Mouse (Mus musculus): Measurements from ENCODE around the gene 4930415O20Rik. TPM values are rescaled to one million over a fixed set of nuclear protein-coding genes. Genes with fewer than 3 reads are reported as not detected.
A peak's percentile ranks its signal among the peaks of the same experiment; 100 is the strongest.

Gene 4930415O20Rik
- polyA plus RNA-seq, 1 experiment from 2014 or later, result not detected

GRCm38 (mm10) chr15:98596609-98597008 lies 25.8 kb downstream of the 4930415O20Rik start:
- Histone ChIP-seq H3K9ac (no peak overlapping the region), H3K36me3 (peaks cover 93% of the 10 kb centered on the region), H3K4me2 (replicated peaks) (no peak overlapping the region), H3K27me3 (replicated peaks) (no peaks in the 10 kb centered on the region), H3K9me3 (no peaks in the 10 kb centered on the region), H3K4me3 (no peak overlapping the region), H3K27ac (no peak overlapping the region), H3K4me1 (no peaks in the 10 kb centered on the region)
- ATAC-seq (ENCODE audit: low FRiP score, low read depth), result no peak
- WGBS, result 94% methylated on average over 14 of the region's 14 CpGs

GRCm38 (mm10) chr15:98600036-98600709 lies 29.4 kb downstream of the 4930415O20Rik start:
- peaks cover 84% of the 10 kb centered on the region for H3K36me3 ChIP-seq
- no peak overlapping the region for H3K4me2 ChIP-seq (replicated peaks)
- no peak overlapping the region for H3K9ac ChIP-seq
- H3K4me1 ChIP-seq, result peaks cover 18% of the 10 kb centered on the region
- H3K4me3 ChIP-seq, result no peak overlapping the region
- no peak overlapping the region for H3K27ac ChIP-seq
- H3K9me3 ChIP-seq, result no peaks in the 10 kb centered on the region
- ATAC-seq (ENCODE audit: low FRiP score, low read depth), result no peak
- 85% methylated on average over 12 of the region's 12 CpGs for WGBS
- H3K27me3 ChIP-seq (replicated peaks), result no peaks in the 10 kb centered on the region

GRCm38 (mm10) chr15:98601832-98602190 lies 31.0 kb downstream of the 4930415O20Rik start:
- no peak for ATAC-seq (ENCODE audit: low FRiP score, low read depth)
- WGBS, result 84% methylated on average over 7 of the region's 7 CpGs
- Histone ChIP-seq H3K9ac (no peak overlapping the region), H3K27me3 (replicated peaks) (no peaks in the 10 kb centered on the region), H3K4me1 (peaks cover 20% of the 10 kb centered on the region), H3K36me3 (peaks cover 67% of the 10 kb centered on the region), H3K4me2 (replicated peaks) (no peak overlapping the region), H3K27ac (no peak overlapping the region), H3K9me3 (no peaks in the 10 kb centered on the region), H3K4me3 (no peak overlapping the region)

DNA sequence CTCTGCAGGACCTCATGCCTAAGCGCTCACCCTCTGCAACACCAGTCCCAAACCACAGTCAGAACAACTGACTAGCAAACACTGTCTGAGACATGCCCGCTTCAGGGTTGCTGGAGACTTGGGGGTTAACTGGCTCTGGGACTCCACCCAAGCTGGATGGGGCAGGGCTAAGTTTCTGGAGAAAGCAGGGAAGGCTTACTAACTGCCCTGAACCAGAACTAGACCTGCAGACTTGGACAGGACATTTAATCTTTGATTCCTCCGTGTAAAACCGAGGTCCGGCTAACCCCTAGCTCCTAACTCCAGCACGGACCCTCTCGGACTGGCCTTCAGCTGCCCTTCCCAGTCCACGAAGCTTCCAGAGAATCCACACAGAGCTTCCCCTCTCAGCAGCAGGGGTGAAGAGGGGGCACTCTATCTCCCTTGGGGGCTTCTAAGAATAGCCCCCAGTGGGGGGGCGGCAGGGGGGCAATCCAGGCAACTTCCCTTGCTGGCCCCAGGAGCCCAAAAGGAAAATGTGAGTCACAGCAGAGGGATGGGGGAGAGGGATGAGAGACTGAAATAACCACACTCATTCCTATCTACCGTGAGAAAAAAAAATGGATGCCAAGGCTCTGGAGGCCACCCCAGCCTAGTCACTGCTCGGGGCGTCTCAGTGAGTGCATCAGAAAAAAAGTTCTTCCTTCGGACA lies 31.5 kb downstream of the 4930415O20Rik start:
- 72% methylated on average over 13 of the region's 13 CpGs for WGBS
- ATAC-seq (ENCODE audit: low FRiP score, low read depth), result no peak
- no peak overlapping the region for H3K9ac ChIP-seq
- no peak overlapping the region for H3K27ac ChIP-seq
- 0 out of 2 replicates have a peak overlapping the region, but pooled peaks have one; percentile 8 for H3K4me2 ChIP-seq (replicated peaks)
- no peaks in the 10 kb centered on the region for H3K27me3 ChIP-seq (replicated peaks)
- H3K4me3 ChIP-seq, result no peak overlapping the region
- H3K36me3 ChIP-seq, result peaks cover 62% of the 10 kb centered on the region
- H3K4me1 ChIP-seq, result peaks cover 25% of the 10 kb centered on the region
- H3K9me3 ChIP-seq, result no peaks in the 10 kb centered on the region

DNA sequence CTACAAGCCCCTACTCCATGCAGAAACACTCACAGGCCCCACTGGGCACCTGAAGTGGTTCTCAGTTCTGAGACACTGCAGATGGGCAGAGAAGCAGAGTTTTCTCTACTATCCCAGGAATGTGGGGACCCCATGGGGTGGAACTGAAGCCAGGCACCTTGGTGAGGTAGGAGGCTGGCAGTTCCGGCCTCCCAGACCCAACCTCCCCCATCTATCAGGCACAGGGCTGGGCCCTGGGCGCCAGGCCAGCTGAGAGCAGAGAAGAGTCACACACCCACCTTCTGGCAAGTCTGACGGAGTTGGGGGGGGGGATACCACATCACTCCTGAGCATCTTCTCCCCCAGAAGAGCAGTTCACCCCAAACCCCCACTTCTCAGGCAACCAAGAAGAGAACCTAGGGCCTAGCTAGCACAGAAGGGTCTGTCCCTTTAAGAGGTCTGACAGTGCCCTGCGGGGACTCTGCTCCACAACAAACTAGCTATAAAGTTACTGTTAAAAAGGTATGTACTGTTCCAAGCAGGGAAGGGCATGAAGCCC lies 32.2 kb downstream of the 4930415O20Rik start:
- Histone ChIP-seq H3K4me3 (no peak overlapping the region), H3K27me3 (replicated peaks) (no peaks in the 10 kb centered on the region), H3K27ac (no peak overlapping the region), H3K4me2 (replicated peaks) (no peak overlapping the region), H3K9me3 (no peaks in the 10 kb centered on the region), H3K9ac (no peak overlapping the region), H3K4me1 (peaks cover 31% of the 10 kb centered on the region), H3K36me3 (peaks cover 55% of the 10 kb centered on the region)
- no peak for ATAC-seq (ENCODE audit: low FRiP score, low read depth)
- 72% methylated on average over 4 of the region's 4 CpGs for WGBS

GRCm38 (mm10) chr15:98604041-98604575 lies 33.3 kb downstream of the 4930415O20Rik start:
- Histone ChIP-seq H3K27me3 (replicated peaks) (no peaks in the 10 kb centered on the region), H3K4me1 (peaks cover 39% of the 10 kb centered on the region), H3K36me3 (peaks cover 44% of the 10 kb centered on the region), H3K27ac (no peak overlapping the region), H3K4me3 (no peak overlapping the region), H3K4me2 (replicated peaks) (no peak overlapping the region), H3K9me3 (no peaks in the 10 kb centered on the region), H3K9ac (no peak overlapping the region)
- ATAC-seq (ENCODE audit: low FRiP score, low read depth), result no peak
- WGBS, result 95% methylated on average over 24 of the region's 24 CpGs

- WGBS, result 89% methylated on average over 12 of the region's 12 CpGs
- Histone ChIP-seq H3K4me1 (peaks cover 45% of the 10 kb centered on the region), H3K36me3 (peaks cover 29% of the 10 kb centered on the region), H3K9ac (no peak overlapping the region), H3K27ac (no peak overlapping the region), H3K4me3 (no peak overlapping the region), H3K27me3 (replicated peaks) (no peaks in the 10 kb centered on the region), H3K4me2 (replicated peaks) (no peak overlapping the region), H3K9me3 (no peaks in the 10 kb centered on the region)
- ATAC-seq (ENCODE audit: low FRiP score, low read depth), result no peak
Measured at GRCm38 (mm10) chr15:98606051-98606536, 35.3 kb downstream of the 4930415O20Rik start.

- Histone ChIP-seq H3K4me2 (replicated peaks) (peak overlapping the region; percentile 77), H3K9ac (0 out of 2 replicates have a peak overlapping the region, but pooled peaks have one; percentile 21), H3K27ac (no peak overlapping the region), H3K27me3 (replicated peaks) (no peaks in the 10 kb centered on the region), H3K36me3 (peaks cover 25% of the 10 kb centered on the region), H3K4me1 (peaks cover 45% of the 10 kb centered on the region), H3K9me3 (no peaks in the 10 kb centered on the region), H3K4me3 (no peak overlapping the region)
- WGBS, result 78% methylated on average over 9 of the region's 9 CpGs
- ATAC-seq (ENCODE audit: low FRiP score, low read depth), result no peak
Measured at GRCm38 (mm10) chr15:98606739-98607138, 35.9 kb downstream of the 4930415O20Rik start.

GRCm38 (mm10) chr15:98607557-98607956 lies 36.8 kb downstream of the 4930415O20Rik start:
- WGBS, result 40% methylated on average over 4 of the region's 4 CpGs
- ATAC-seq (ENCODE audit: low FRiP score, low read depth), result no peak
- H3K9ac ChIP-seq, result peak overlapping the region; percentile 86; the same call in 1 of the 2 replicates

DNA sequence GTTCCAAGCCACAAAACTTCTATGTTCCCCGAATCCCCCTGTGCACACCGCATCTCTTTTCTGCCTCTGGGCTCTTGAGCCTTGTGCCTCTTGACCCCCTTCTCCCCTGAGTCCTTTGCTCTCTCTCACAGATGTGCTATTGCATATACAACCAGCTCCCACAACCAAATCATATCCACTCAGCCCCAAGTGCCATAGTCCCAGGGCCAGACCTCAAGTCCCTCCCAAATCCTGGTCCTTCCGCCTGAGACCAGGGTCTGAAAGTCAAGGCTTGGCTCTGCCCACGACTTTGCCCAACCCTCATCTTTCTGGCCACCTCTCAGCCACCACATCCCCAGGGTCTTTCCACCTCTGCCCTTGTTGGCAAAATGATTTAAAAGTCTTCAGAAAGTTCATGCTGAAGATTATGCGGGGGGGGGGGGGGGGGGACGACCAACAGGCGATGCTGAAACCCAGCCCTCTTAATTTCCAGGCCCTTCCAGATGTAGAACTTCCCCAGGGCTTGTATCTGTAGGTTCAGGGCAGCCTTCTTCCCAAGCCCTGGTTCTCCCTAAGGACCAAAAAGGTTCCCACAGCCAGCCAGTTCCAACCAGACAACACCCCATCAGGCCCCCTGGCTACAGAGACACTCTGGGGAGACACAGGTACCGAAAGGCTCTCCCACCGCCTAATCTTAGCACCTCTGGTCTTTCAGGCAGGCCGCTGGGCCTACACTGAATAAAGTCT lies 37.4 kb downstream of the 4930415O20Rik start:
- Histone ChIP-seq H3K27ac (no peak overlapping the region), H3K36me3 (peaks cover 14% of the 10 kb centered on the region), H3K27me3 (replicated peaks) (no peaks in the 10 kb centered on the region), H3K9me3 (no peaks in the 10 kb centered on the region), H3K4me1 (peaks cover 35% of the 10 kb centered on the region), H3K4me3 (peak overlapping the region; percentile 80), H3K4me2 (replicated peaks) (peak overlapping the region; percentile 77), H3K9ac (peak overlapping the region; percentile 86)
- ATAC-seq (ENCODE audit: low FRiP score, low read depth), result peak; percentile 34; the same call in 1 of the 2 replicates
- WGBS, result 15% methylated on average over 10 of the region's 10 CpGs

More at GRCm38 (mm10) chr15:98607557-98607956, 36.8 kb downstream of the 4930415O20Rik start:
- no peaks in the 10 kb centered on the region for H3K27me3 ChIP-seq (replicated peaks)
- peak overlapping the region; percentile 80; the same call in 1 of the 2 replicates for H3K4me3 ChIP-seq
- peaks cover 41% of the 10 kb centered on the region for H3K4me1 ChIP-seq
- H3K9me3 ChIP-seq, result no peaks in the 10 kb centered on the region
- H3K4me2 ChIP-seq (replicated peaks), result peak overlapping the region; percentile 77
- H3K36me3 ChIP-seq, result peaks cover 20% of the 10 kb centered on the region
- no peak overlapping the region for H3K27ac ChIP-seq

DNA sequence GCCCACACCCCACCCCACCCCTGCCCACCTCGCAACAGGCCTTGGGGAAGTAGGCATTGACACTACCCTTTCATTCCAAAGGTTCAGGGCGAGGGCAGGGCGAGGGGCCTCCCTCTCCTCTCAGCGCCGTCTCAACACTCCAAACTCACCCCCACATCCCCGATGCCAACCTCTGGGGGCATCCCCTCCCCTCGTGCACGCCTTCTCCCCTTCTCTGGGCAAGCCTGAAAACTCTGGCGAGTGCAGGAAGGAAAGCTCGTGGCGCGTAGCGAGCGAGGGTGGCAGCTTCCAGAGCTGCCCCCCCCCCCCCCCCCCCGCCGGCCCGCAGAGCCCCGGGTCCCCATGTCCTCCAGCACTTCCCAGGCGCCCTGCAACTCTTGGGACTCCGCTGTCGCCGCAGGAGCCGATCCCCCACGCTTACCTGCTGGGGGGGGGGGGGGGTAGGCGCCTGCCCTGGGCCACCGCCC lies 38.0 kb downstream of the 4930415O20Rik start:
- peak; percentile 32; the same call in 1 of the 2 replicates for ATAC-seq (ENCODE audit: low FRiP score, low read depth)
- Histone ChIP-seq H3K4me3 (peak overlapping the region; percentile 80), H3K4me2 (replicated peaks) (peak overlapping the region; percentile 77), H3K27me3 (replicated peaks) (no peaks in the 10 kb centered on the region), H3K27ac (peak overlapping the region; percentile 77; the same call in 1 of the 2 replicates), H3K9me3 (no peaks in the 10 kb centered on the region), H3K36me3 (peaks cover 8% of the 10 kb centered on the region), H3K9ac (peak overlapping the region; percentile 86), H3K4me1 (peaks cover 29% of the 10 kb centered on the region)
- 0% methylated on average over 12 of the region's 26 CpGs for WGBS
